Mouse (Mus musculus) liver, embryonic 16.5 days (tissue): ENCODE results near the gene Fbxl5. TPM values are rescaled to one million over a fixed set of nuclear protein-coding genes. Genes with fewer than 3 reads are reported as not detected.

Source experiments
- ATAC-seq: fragments of 200-750 bp; cut with Nextera tagmentation; 2 replicates; pipeline ENCODE4 v1.8.0; 2017; ENCODE audit warnings: low read depth, mild to moderate bottlenecking, moderate number of reproducible peaks, moderate library complexity
- H3K27ac ChIP-seq: fragments of 300-500 bp; sonication (generic); 2 replicates; pipeline ENCODE4 v1.5.1; 2014; ENCODE audit warnings: mild to moderate bottlenecking, low read length
- H3K27me3 ChIP-seq: fragments of 300-500 bp; sonication (generic); 2 replicates; pipeline ENCODE4 v1.6.1; 2014; ENCODE audit warnings: low read depth, low read length, mixed read lengths; ENCODE audit not compliant: control insufficient read depth, insufficient read depth
- H3K36me3 ChIP-seq: fragments of 300-500 bp; sonication (generic); 2 replicates; pipeline ENCODE4 v1.6.1; 2014; ENCODE audit warnings: mild to moderate bottlenecking; ENCODE audit not compliant: control insufficient read depth, insufficient read depth
- H3K4me1 ChIP-seq: fragments of 300-500 bp; sonication (generic); 2 replicates; pipeline ENCODE4 v1.6.1; 2014; ENCODE audit warnings: low read depth, low read length, mixed read lengths; ENCODE audit not compliant: control insufficient read depth
- H3K4me2 ChIP-seq: fragments of 300-500 bp; sonication (generic); 2 replicates; pipeline ENCODE4 v1.6.1; 2014; ENCODE audit warnings: low read depth, low read length, mixed read lengths
- H3K4me3 ChIP-seq: fragments of 300-500 bp; sonication (generic); 2 replicates; pipeline ENCODE4 v1.5.1; 2014; ENCODE audit warnings: low read depth, mild to moderate bottlenecking, low read length
- H3K9ac ChIP-seq: fragments of 300-500 bp; sonication (generic); 2 replicates; pipeline ENCODE4 v1.6.1; 2014; ENCODE audit warnings: low read depth, low read length
- H3K9me3 ChIP-seq: fragments of 300-500 bp; sonication (generic); replicated peaks from 2 replicates; pipeline ENCODE4 v1.6.1; 2016; ENCODE audit warnings: low read length; ENCODE audit not compliant: control insufficient read depth
- WGBS: fragments of 180-500 bp; shearing (Covaris S2); extraction: QIAGEN DNeasy Blood & Tissue Kit; methylation state at CpG from one replicate; pipeline ENCODE4 v1.1.7; 2014; ENCODE audit not compliant: insufficient replicate concordance; 5-methylcytosine and 5-hydroxymethylcytosine counted together
- polyA plus RNA-seq: library from polyadenylated mRNA; unstranded; fragments of >200 nt; fragmentation: Nextera tagmentation; extraction: Ambion mirVana; gene quantifications from 2 replicates; pipeline ENCODE4 v1.2.1, GENCODE M21; 2015

Gene Fbxl5
- polyA plus RNA-seq, 1 experiment from 2014 or later, result 21.2 TPM

- Histone ChIP-seq H3K36me3 (no peaks in the 10 kb centered on the region), H3K9ac (no peak overlapping the region), H3K4me2 (no peak overlapping the region), H3K4me3 (no peak overlapping the region), H3K9me3 (no peaks in the 10 kb centered on the region), H3K27me3 (no peaks in the 10 kb centered on the region), H3K27ac (no peak overlapping the region), H3K4me1 (no peaks in the 10 kb centered on the region; the same call in 1 of the 2 replicates)
- no peak for ATAC-seq
- 66% methylated on average over 11 of the region's 11 CpGs for WGBS
Observed at GRCm38 (mm10) chr5:43820785-43821184, 653 bp downstream of the Fbxl5 start.

- H3K36me3 ChIP-seq, result no peaks in the 10 kb centered on the region
- H3K27ac ChIP-seq, result no peak within 1 kb of the TSS
- no peak within 1 kb of the TSS for H3K9ac ChIP-seq
- no peaks in the 10 kb centered on the region for H3K27me3 ChIP-seq
- no peak for ATAC-seq
- no peaks in the 10 kb centered on the region; the same call in 1 of the 2 replicates for H3K4me1 ChIP-seq
- H3K4me3 ChIP-seq, result 0 out of 2 replicates have a peak within 1 kb of the TSS, but pooled peaks have one; percentile 13
- H3K4me2 ChIP-seq, result no peak within 1 kb of the TSS
- WGBS, result 46% methylated on average over 12 of the region's 12 CpGs
- H3K9me3 ChIP-seq, result no peaks in the 10 kb centered on the region
Observed at GRCm38 (mm10) chr5:43818695-43819094, 2.7 kb downstream of the Fbxl5 start, which contains the start of gene Bst1. Gene Bst1, plus strand, starts transcription at chr5:43818885.

GRCm38 (mm10) chr5:43815769-43816168 is 5.7 kb downstream of the Fbxl5 start:
- Histone ChIP-seq H3K27ac (no peak overlapping the region), H3K27me3 (no peaks in the 10 kb centered on the region), H3K4me3 (no peak overlapping the region), H3K36me3 (no peaks in the 10 kb centered on the region), H3K9ac (no peak overlapping the region), H3K9me3 (no peaks in the 10 kb centered on the region), H3K4me1 (no peaks in the 10 kb centered on the region; the same call in 1 of the 2 replicates), H3K4me2 (no peak overlapping the region)
- no peak for ATAC-seq
- WGBS, result 44% methylated on average over 1 of the region's 1 CpGs

DNA sequence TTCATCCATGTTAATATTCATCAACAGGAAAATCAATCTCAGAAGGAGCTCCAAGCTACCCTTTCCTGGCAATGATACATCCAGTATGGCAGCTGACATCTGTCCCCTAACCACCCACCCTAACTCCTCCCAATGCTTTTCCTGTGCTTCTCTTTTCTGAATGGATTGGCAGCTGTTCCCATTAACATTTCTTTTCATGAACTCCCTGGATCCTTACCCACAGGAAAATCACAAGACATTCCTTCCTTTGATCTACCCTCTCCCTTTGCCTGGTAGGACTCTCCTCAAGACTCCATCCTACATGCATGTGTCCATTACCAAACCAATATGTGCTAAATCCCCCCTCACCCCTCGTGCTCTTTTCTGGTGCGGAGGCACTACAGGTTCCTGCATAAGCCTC is 6.9 kb downstream of the Fbxl5 start:
- no peak overlapping the region for H3K9ac ChIP-seq
- no peaks in the 10 kb centered on the region for H3K27me3 ChIP-seq
- H3K4me3 ChIP-seq, result no peak overlapping the region
- no peaks in the 10 kb centered on the region for H3K36me3 ChIP-seq
- H3K27ac ChIP-seq, result no peak overlapping the region
- WGBS, result 67% methylated on average over 2 of the region's 2 CpGs
- H3K9me3 ChIP-seq, result no peaks in the 10 kb centered on the region
- ATAC-seq, result no peak
- H3K4me2 ChIP-seq, result no peak overlapping the region
- H3K4me1 ChIP-seq, result no peaks in the 10 kb centered on the region; the same call in 1 of the 2 replicates

DNA sequence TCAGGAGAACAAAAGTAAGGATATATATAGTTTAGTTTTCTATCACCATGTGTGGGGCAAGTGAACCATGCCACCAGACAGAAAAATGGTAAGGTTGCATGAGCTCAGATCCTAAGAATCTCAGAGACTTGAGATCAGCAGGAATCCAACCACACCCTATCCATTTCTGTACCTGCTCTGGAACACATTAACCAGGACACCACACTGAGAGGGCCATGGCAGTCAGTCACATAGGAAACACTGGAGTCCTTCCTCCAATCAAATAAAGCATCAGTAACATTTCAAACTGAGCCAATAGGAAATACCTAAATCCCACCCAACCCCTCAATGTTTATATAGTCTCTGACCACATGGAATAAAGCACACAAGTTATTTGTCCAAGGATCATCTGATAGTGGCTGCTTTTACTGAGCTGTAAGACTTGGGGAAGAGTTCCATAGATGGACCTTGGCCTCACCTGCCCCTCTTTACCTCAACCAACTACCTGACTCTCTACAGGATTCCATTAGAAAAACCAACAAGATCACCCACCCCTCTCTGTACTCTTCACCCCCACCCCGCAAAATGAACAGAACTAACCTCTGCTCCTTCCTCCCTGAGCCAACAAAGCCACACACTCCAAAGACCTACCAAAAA is 10.9 kb downstream of the Fbxl5 start:
- no peaks in the 10 kb centered on the region for H3K9me3 ChIP-seq
- H3K4me1 ChIP-seq, result no peaks in the 10 kb centered on the region
- H3K9ac ChIP-seq, result no peak overlapping the region
- 68% methylated on average over 1 of the region's 1 CpGs for WGBS
- H3K27me3 ChIP-seq, result peaks cover 6% of the 10 kb centered on the region
- peak; percentile 53 for ATAC-seq
- H3K4me3 ChIP-seq, result no peak overlapping the region
- no peak overlapping the region for H3K27ac ChIP-seq
- H3K4me2 ChIP-seq, result no peak overlapping the region
- no peaks in the 10 kb centered on the region for H3K36me3 ChIP-seq

GRCm38 (mm10) chr5:43807744-43808696 is 13.4 kb downstream of the Fbxl5 start:
- peaks cover 6% of the 10 kb centered on the region for H3K27me3 ChIP-seq
- no peaks in the 10 kb centered on the region for H3K36me3 ChIP-seq
- H3K9me3 ChIP-seq, result no peaks in the 10 kb centered on the region
- ATAC-seq, result peak; percentile 81
- peak overlapping the region; percentile 48 for H3K9ac ChIP-seq
- no peak overlapping the region for H3K27ac ChIP-seq
- 5% methylated on average over 48 of the region's 48 CpGs for WGBS
- H3K4me2 ChIP-seq, result peak overlapping the region; percentile 67
- H3K4me3 ChIP-seq, result peak overlapping the region; percentile 57
- H3K4me1 ChIP-seq, result no peaks in the 10 kb centered on the region

DNA sequence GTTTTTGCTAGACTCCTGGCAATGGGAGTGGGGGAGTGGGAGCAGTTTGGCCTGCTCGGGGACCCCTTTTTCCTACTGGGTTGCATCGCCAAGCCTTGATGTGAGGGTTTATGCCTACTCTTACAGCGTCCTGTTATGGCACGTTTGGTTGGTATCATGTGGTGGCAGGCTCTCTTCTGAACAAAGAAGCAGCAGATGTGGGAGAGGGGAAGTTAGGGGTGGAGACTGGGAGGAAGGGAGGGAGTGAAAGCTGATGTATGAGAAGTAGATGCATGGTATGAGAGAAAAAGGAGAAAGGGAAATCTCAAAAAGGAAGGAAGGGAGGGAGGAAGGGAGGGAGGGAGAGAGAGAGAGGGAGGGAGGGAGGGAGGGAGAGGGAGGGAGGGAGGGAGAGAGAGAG is 14.5 kb downstream of the Fbxl5 start:
- Histone ChIP-seq H3K4me2 (no peak overlapping the region), H3K9ac (no peak overlapping the region), H3K4me3 (no peak overlapping the region), H3K27me3 (peaks cover 6% of the 10 kb centered on the region), H3K9me3 (no peaks in the 10 kb centered on the region), H3K27ac (no peak overlapping the region), H3K4me1 (no peaks in the 10 kb centered on the region), H3K36me3 (no peaks in the 10 kb centered on the region)
- 40% methylated on average over 4 of the region's 4 CpGs for WGBS
- no peak for ATAC-seq

DNA sequence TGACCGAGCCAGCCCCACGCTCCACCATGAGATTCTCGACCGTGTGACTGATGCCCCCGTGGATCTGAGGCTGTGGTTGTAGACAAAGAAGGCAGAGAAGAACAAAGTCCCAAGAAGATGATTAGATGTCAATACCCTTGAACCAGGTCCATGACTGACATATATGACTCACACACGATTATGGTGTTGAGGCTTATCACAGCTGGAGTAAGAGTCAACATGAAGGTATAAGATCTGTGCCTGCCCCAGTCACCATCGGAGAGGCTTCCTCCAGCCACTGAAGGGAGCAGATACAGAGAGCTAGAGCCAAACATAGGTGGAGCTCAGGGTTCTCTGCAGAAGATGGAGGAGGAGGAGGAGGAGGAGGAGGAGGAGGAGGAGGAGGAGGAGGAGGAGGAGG is 15.1 kb downstream of the Fbxl5 start:
- no peak for ATAC-seq
- no peak overlapping the region for H3K4me3 ChIP-seq
- H3K27ac ChIP-seq, result no peak overlapping the region
- H3K27me3 ChIP-seq, result peaks cover 6% of the 10 kb centered on the region
- no peak overlapping the region for H3K4me2 ChIP-seq
- no peaks in the 10 kb centered on the region for H3K36me3 ChIP-seq
- H3K9me3 ChIP-seq, result no peaks in the 10 kb centered on the region
- 72% methylated on average over 7 of the region's 7 CpGs for WGBS
- H3K4me1 ChIP-seq, result no peaks in the 10 kb centered on the region
- no peak overlapping the region for H3K9ac ChIP-seq

DNA sequence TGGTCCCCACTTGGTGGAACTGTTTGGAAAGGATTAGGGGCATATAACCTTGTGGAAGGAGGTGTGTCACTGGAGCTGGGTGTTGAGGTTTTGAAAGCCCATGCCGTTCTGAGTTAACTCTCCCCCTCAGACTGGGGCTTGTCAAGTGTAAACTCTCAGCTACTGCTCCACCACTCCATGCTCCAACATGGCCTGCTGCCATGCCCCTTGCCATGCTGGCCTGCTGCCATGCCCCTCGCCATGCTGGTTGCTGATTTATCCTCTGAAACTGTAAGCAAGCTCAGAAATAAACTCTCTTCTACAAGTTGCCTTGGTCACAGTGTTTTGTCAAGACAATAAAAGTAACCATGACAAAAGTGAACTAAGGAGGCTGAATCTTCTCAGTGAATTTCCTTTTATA is 16.0 kb downstream of the Fbxl5 start:
- Histone ChIP-seq H3K27ac (no peak overlapping the region), H3K4me3 (no peak overlapping the region), H3K4me1 (no peaks in the 10 kb centered on the region; the same call in 1 of the 2 replicates), H3K27me3 (peaks cover 6% of the 10 kb centered on the region), H3K4me2 (no peak overlapping the region), H3K36me3 (no peaks in the 10 kb centered on the region), H3K9me3 (no peaks in the 10 kb centered on the region), H3K9ac (no peak overlapping the region)
- no peak for ATAC-seq
- WGBS, result 64% methylated on average over 2 of the region's 2 CpGs
